Mouse (Mus musculus) MEL (cell line): ENCODE results near the gene Sema3e. TPM values are rescaled to one million over a fixed set of nuclear protein-coding genes. Genes with fewer than 3 reads are reported as not detected.
A peak's percentile ranks its signal among the peaks of the same experiment; 100 is the strongest.

Source experiments
- DNase-seq: peaks from one replicate; pipeline ENCODE4 v3.0.0; 2011; ENCODE audit warnings: low read depth, low spot score
- H3K27ac ChIP-seq: 2 replicates; pipeline ENCODE4 v1.5.1; 2012; ENCODE audit warnings: low read depth, mild to moderate bottlenecking, control low read depth, low read length, moderate library complexity; ENCODE audit not compliant: control insufficient read depth
- H3K27me3 ChIP-seq, 2 experiments: fragments of 150-350 bp in 1 of 2; sonication (generic) in 1 of 2; 2 replicates each; pipeline ENCODE4 v1.6.1; 2012; ENCODE audit warnings: low read length in 2 of 2, mild to moderate bottlenecking in 2 of 2, improper control_type of control experiment in 1 of 2, moderate library complexity in 1 of 2; ENCODE audit not compliant: insufficient read depth in 2 of 2, control insufficient read depth in 1 of 2
- H3K36me3 ChIP-seq, 2 experiments: 2 replicates each; pipeline ENCODE4 v1.6.1; 2012 to 2014; ENCODE audit warnings: low read length in 2 of 2, improper control_type of control experiment in 1 of 2, inconsistent platforms in 1 of 2, mild to moderate bottlenecking in 1 of 2; ENCODE audit not compliant: insufficient read depth in 2 of 2, control insufficient read depth in 1 of 2
- H3K4me1 ChIP-seq, 2 experiments: fragments of 150-350 bp in 1 of 2; sonication (generic) in 1 of 2; 2 replicates each; pipeline ENCODE4 v1.6.1; 2012; ENCODE audit warnings: low read length in 2 of 2, improper control_type of control experiment in 1 of 2, mild to moderate bottlenecking in 1 of 2; ENCODE audit not compliant: insufficient read depth in 2 of 2, control insufficient read depth in 1 of 2
- H3K4me3 ChIP-seq, 2 experiments: fragments of 150-350 bp in 1 of 2; sonication (generic) in 1 of 2; 2 replicates each; pipeline ENCODE4 v1.5.1; 2012; ENCODE audit warnings: low read depth in 2 of 2, low read length in 2 of 2, mild to moderate bottlenecking in 2 of 2, moderate library complexity in 2 of 2, control low read depth in 1 of 2, improper control_type of control experiment in 1 of 2; ENCODE audit not compliant: control insufficient read depth in 1 of 2, insufficient read depth in 1 of 2
- H3K79me2 ChIP-seq: 2 replicates; pipeline ENCODE4 v1.6.1; 2012; ENCODE audit warnings: mild to moderate bottlenecking, low read length, moderate library complexity; ENCODE audit not compliant: control insufficient read depth, poor library complexity, insufficient read depth
- H3K9ac ChIP-seq: 2 replicates; pipeline ENCODE4 v1.6.1; 2012; ENCODE audit warnings: low read depth, mild to moderate bottlenecking, control low read depth, low read length, moderate library complexity; ENCODE audit not compliant: control insufficient read depth, poor library complexity, severe bottlenecking
- H3K9me3 ChIP-seq: fragments of 150-350 bp; sonication (generic); replicated peaks from 2 replicates; pipeline ENCODE4 v1.6.1; 2012; ENCODE audit warnings: mild to moderate bottlenecking, low read length, improper control_type of control experiment, moderate library complexity; ENCODE audit not compliant: insufficient read depth
- CHD2 ChIP-seq: IDR thresholded peaks from 2 replicates; pipeline ENCODE4 v1.6.1; 2011; ENCODE audit warnings: low read length, improper control_type of control experiment
- CTCF ChIP-seq, 3 experiments: IDR thresholded peaks in 2 of 3; conservative IDR thresholded peaks in 1 of 3; 2 replicates each; pipeline ENCODE4 v1.5.1; 2011 to 2012; ENCODE audit warnings: low read length in 3 of 3, low read depth in 2 of 3, mild to moderate bottlenecking in 2 of 3, improper control_type of control experiment in 1 of 3, inconsistent platforms in 1 of 3, mixed read lengths in 1 of 3, moderate library complexity in 1 of 3; ENCODE audit not compliant: control insufficient read depth in 1 of 3, insufficient read depth in 1 of 3, poor library complexity in 1 of 3, severe bottlenecking in 1 of 3
- E2F4 ChIP-seq: IDR thresholded peaks from 2 replicates; pipeline ENCODE4 v1.6.1; 2011; ENCODE audit warnings: low read depth, low read length, improper control_type of control experiment, borderline replicate concordance
- ELF1 ChIP-seq: IDR thresholded peaks from 2 replicates; pipeline ENCODE4 v1.6.1; 2014; ENCODE audit warnings: low read depth, mild to moderate bottlenecking, inconsistent platforms, low read length, improper control_type of control experiment, moderate library complexity
- EP300 ChIP-seq, 2 experiments: IDR thresholded peaks; 2 replicates each; pipeline ENCODE4 v1.6.1; 2011; ENCODE audit warnings: improper control_type of control experiment in 2 of 2, low read length in 2 of 2, low read depth in 1 of 2, mild to moderate bottlenecking in 1 of 2
- GATA1 ChIP-seq: IDR thresholded peaks from 2 replicates; pipeline ENCODE4 v1.6.1; 2011; ENCODE audit warnings: low read depth, low read length, improper control_type of control experiment
- HCFC1 ChIP-seq: IDR thresholded peaks from 2 replicates; pipeline ENCODE4 v1.6.1; 2012; ENCODE audit warnings: low read depth, mild to moderate bottlenecking, inconsistent platforms, low read length, improper control_type of control experiment, moderate library complexity
- KAT2A ChIP-seq: conservative IDR thresholded peaks from 2 replicates; pipeline ENCODE4 v1.6.1; 2012; ENCODE audit warnings: low read depth, low read length, improper control_type of control experiment, inconsistent platforms
- MAFK ChIP-seq: IDR thresholded peaks from 2 replicates; pipeline ENCODE4 v1.6.1; 2011; ENCODE audit warnings: low read depth, mild to moderate bottlenecking, low read length, improper control_type of control experiment, borderline replicate concordance
- MAX ChIP-seq: IDR thresholded peaks from 2 replicates; pipeline ENCODE4 v1.6.1; 2011; ENCODE audit warnings: low read length, improper control_type of control experiment
- MEF2A ChIP-seq: IDR thresholded peaks from 2 replicates; pipeline ENCODE4 v1.6.1; 2014; ENCODE audit warnings: low read depth, mild to moderate bottlenecking, inconsistent platforms, low read length, improper control_type of control experiment; ENCODE audit not compliant: poor library complexity, insufficient replicate concordance, severe bottlenecking; ENCODE audit errors: extremely low read depth
- MXI1 ChIP-seq: IDR thresholded peaks from 2 replicates; pipeline ENCODE4 v1.6.1; 2011; ENCODE audit warnings: mild to moderate bottlenecking, low read depth, low read length, improper control_type of control experiment
- MYB ChIP-seq: IDR thresholded peaks from 2 replicates; pipeline ENCODE4 v1.6.1; 2011; ENCODE audit warnings: mild to moderate bottlenecking, low read depth, low read length, improper control_type of control experiment
- MYC ChIP-seq: IDR thresholded peaks from 2 replicates; pipeline ENCODE4 v1.6.1; 2011; ENCODE audit warnings: low read depth, mild to moderate bottlenecking, low read length, improper control_type of control experiment, moderate library complexity
- NELFE ChIP-seq: IDR thresholded peaks from 2 replicates; pipeline ENCODE4 v1.6.1; 2011; ENCODE audit warnings: low read depth, low read length, improper control_type of control experiment
- POLR2A ChIP-seq, 2 experiments: IDR thresholded peaks; 2 replicates each; pipeline ENCODE4 v1.6.1; 2011 to 2012; ENCODE audit warnings: low read length in 2 of 2, mild to moderate bottlenecking in 2 of 2, control low read depth in 1 of 2, improper control_type of control experiment in 1 of 2, low read depth in 1 of 2, moderate library complexity in 1 of 2; ENCODE audit not compliant: control insufficient read depth in 1 of 2, insufficient read depth in 1 of 2, poor library complexity in 1 of 2
- POLR2AphosphoS2 ChIP-seq: IDR thresholded peaks from 2 replicates; pipeline ENCODE4 v1.6.1; 2011; ENCODE audit warnings: low read length, improper control_type of control experiment
- RAD21 ChIP-seq: IDR thresholded peaks from 2 replicates; pipeline ENCODE4 v1.6.1; 2011; ENCODE audit warnings: mild to moderate bottlenecking, low read depth, low read length, improper control_type of control experiment
- SMC3 ChIP-seq: IDR thresholded peaks from 2 replicates; pipeline ENCODE4 v1.6.1; 2011; ENCODE audit warnings: low read depth, low read length, improper control_type of control experiment
- TAL1 ChIP-seq: IDR thresholded peaks from 2 replicates; pipeline ENCODE4 v1.6.1; 2012; ENCODE audit warnings: mild to moderate bottlenecking, inconsistent platforms, low read length, moderate library complexity, mixed read lengths
- TBP ChIP-seq: IDR thresholded peaks from 2 replicates; pipeline ENCODE4 v1.8.0; 2011; ENCODE audit warnings: low read depth, low read length, improper control_type of control experiment
- UBTF ChIP-seq: IDR thresholded peaks from 2 replicates; pipeline ENCODE4 v1.6.1; 2012; ENCODE audit warnings: low read depth, mild to moderate bottlenecking, inconsistent platforms, low read length, improper control_type of control experiment, moderate library complexity, borderline replicate concordance; ENCODE audit not compliant: insufficient read depth
- ZC3H11A ChIP-seq: IDR thresholded peaks from 2 replicates; pipeline ENCODE4 v1.6.1; 2012; ENCODE audit warnings: low read depth, mild to moderate bottlenecking, inconsistent platforms, low read length, improper control_type of control experiment
- ZKSCAN1 ChIP-seq: IDR thresholded peaks from 2 replicates; pipeline ENCODE4 v1.6.1; 2012; ENCODE audit warnings: low read depth, mild to moderate bottlenecking, inconsistent platforms, low read length, improper control_type of control experiment, moderate library complexity
- ZMIZ1 ChIP-seq: IDR thresholded peaks from 2 replicates; pipeline ENCODE4 v1.6.1; 2012; ENCODE audit warnings: low read depth, mild to moderate bottlenecking, inconsistent platforms, low read length, improper control_type of control experiment, moderate library complexity
- ZNF384 ChIP-seq: IDR thresholded peaks from 2 replicates; pipeline ENCODE4 v1.6.1; 2012; ENCODE audit warnings: low read depth, mild to moderate bottlenecking, inconsistent platforms, low read length, improper control_type of control experiment
- polyA plus RNA-seq, 2 experiments: library from polyadenylated mRNA; stranded (reverse) in 1 of 2; unstranded in 1 of 2; fragments of >175 nt in 1 of 2; fragments of >200 nt in 1 of 2; gene quantifications; 2 replicates each; pipeline versions ENCODE4 v1.2.1 to v1.2.4; 2012; ENCODE audit warnings: low replicate concordance in 2 of 2, low read depth in 1 of 2; ENCODE audit not compliant: insufficient read length in 2 of 2, insufficient read depth in 1 of 2, missing spikeins in 1 of 2
- total RNA-seq: library from RNA; depleted of rRNA; stranded (reverse); fragments of 300-350 nt; gene quantifications from 2 replicates; pipeline ENCODE4 v1.2.3, GENCODE M21; 2012

Gene Sema3e
- total and polyA plus RNA-seq, 3 experiments = not detected

DNA sequence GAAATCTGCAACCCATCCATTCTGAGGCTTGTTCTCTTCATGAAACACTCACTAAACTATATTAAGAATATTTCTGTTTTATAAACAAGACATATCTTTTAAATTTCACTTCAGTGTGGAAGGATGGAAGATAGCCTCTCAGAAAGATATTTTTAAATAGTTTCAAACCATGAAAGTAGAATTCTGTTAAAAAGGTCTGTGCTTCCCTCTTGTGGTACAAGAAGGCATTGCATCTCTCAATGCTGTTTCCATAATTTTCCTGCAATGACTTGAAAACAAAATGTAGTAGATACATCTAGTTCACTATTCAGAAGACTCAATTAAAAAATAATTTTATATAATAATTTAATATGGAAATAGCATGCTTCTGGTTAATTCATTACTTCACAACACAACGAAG, 228.3 kb downstream of the Sema3e start:
- H3K79me2 ChIP-seq = no peaks in the 10 kb centered on the region
- H3K4me3 ChIP-seq = no peak overlapping the region
- H3K27ac ChIP-seq = no peak overlapping the region
- H3K36me3 ChIP-seq = no peaks in the 10 kb centered on the region
- H3K9ac ChIP-seq = no peak overlapping the region
- H3K4me1 ChIP-seq = peaks cover 0 to 3% of the 10 kb centered on the region in 2 experiments; a peak in 1 of 4 replicates
- DNase-seq = peak; percentile 70
- TF ChIP-seq SMC3 (peak; percentile 80), ZC3H11A (peak; percentile 68), MAFK (no peak), POLR2AphosphoS2 (no peak), CHD2 (no peak), ELF1 (no peak), TAL1 (no peak), UBTF (no peak), RAD21 (peak; percentile 92), MXI1 (no peak), TBP (no peak), ZKSCAN1 (no peak), GATA1 (no peak), POLR2A (IDR thresholded peaks at IDR 0.05; ENCODE audit: control insufficient read depth in 1 of 2, insufficient read depth in 1 of 2, low read depth in 1 of 2, low read length in 2 of 2, poor library complexity in 1 of 2) (no peak), MYC (no peak), E2F4 (no peak), HCFC1 (no peak), EP300 (IDR thresholded peaks at IDR 0.05; ENCODE audit: low read depth in 1 of 2, low read length in 2 of 2) (no peak), NELFE (no peak), MEF2A (no peak), MAX (no peak), ZMIZ1 (no peak), MYB (no peak), KAT2A (no peak), CTCF (IDR thresholded peaks at IDR 0.05 in 2 of 3, conservative IDR thresholded peaks at IDR 0.05 in 1 of 3; ENCODE audit: control insufficient read depth in 1 of 3, insufficient read depth in 1 of 3, low read depth in 2 of 3, low read length in 3 of 3, poor library complexity in 1 of 3, severe bottlenecking in 1 of 3) (peak; percentile 17 to 84 (median 71); a peak in 4 of 6 replicates), ZNF384 (no peak)
- no peaks in the 10 kb centered on the region for H3K27me3 ChIP-seq
- no peaks in the 10 kb centered on the region for H3K9me3 ChIP-seq
